Mouse (Mus musculus): ENCODE measurements around the gene Gm8890. TPM values are rescaled to one million over a fixed set of nuclear protein-coding genes. Genes with fewer than 3 reads are reported as not detected.
"Not testable (repeated sequence)": the region's sequence is repeated elsewhere in the genome, so short reads cannot be mapped to it uniquely, and the experiment has no call there.

Gene Gm8890
- polyA plus RNA-seq (2014; fragmentation: Nextera tagmentation; extraction: Ambion mirVana), result 0.54 TPM in 1 of 2 replicates, not detected in the other

DNA sequence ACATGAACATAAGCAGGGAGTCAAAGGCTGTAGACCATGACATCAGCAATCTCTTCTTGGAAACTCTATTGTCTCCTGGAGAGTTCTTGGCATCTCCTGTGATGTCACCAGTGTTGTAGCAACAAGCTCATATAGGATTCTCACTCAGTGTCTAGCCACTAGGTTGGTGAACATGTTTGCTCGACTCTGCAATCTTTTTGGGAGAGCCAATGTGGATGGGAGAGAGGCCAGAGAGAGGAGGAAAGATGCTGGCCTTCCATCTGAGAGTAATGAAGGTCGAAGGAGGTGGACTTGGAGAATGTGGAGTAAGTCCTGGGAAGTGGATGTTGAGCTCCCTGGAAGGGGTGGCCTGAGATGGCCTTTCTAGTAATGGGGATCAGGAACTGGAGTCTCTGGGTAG lies at the start of gene Gm8890:
Gene Gm8890, plus strand, starts transcription at position 301 of the 400 bp plus-strand sequence.
- no CpG with 5 or more reads among the region's 2 CpGs for WGBS
- not testable (repeated sequence) for H3K4me1 ChIP-seq (ENCODE audit: control insufficient read depth, insufficient read depth, low read length); DNase-seq (ENCODE audit: low spot score); H3K9ac ChIP-seq (ENCODE audit: low read depth, low read length); H3K27me3 ChIP-seq (replicated peaks; ENCODE audit: control insufficient read depth, insufficient read depth, low read length); H3K9me3 ChIP-seq (ENCODE audit: control insufficient read depth, low read length); ATAC-seq (ENCODE audit: low read depth); H3K36me3 ChIP-seq (ENCODE audit: control insufficient read depth, insufficient read depth, low read length); H3K4me2 ChIP-seq (ENCODE audit: low read depth, low read length); H3K27ac ChIP-seq (replicated peaks; ENCODE audit: low read depth, low read length); H3K4me3 ChIP-seq (ENCODE audit: low read depth, low read length)

- DNase-seq (ENCODE audit: low spot score); H3K9ac ChIP-seq (ENCODE audit: low read depth, low read length); H3K9me3 ChIP-seq (ENCODE audit: control insufficient read depth, low read length); H3K36me3 ChIP-seq (ENCODE audit: control insufficient read depth, insufficient read depth, low read length); ATAC-seq (ENCODE audit: low read depth); H3K4me1 ChIP-seq (ENCODE audit: control insufficient read depth, insufficient read depth, low read length); H3K27me3 ChIP-seq (replicated peaks; ENCODE audit: control insufficient read depth, insufficient read depth, low read length); H3K4me3 ChIP-seq (ENCODE audit: low read depth, low read length); H3K4me2 ChIP-seq (ENCODE audit: low read depth, low read length); H3K27ac ChIP-seq (replicated peaks; ENCODE audit: low read depth, low read length): not testable (repeated sequence)
- WGBS, result 91% methylated on average over 1 of the region's 1 CpGs
These were observed 388 bp downstream of the Gm8890 start for GRCm38 (mm10) chr5:11256221-11256620.

Other genes starting within 250 kb of the Gm8890 start
- gene Gm8879, start 128.4 kb upstream of the Gm8890 start, polyA plus RNA-seq (2014; fragmentation: Nextera tagmentation; extraction: Ambion mirVana), result 0.21 TPM in 1 of 2 replicates, not detected in the other
- not detected in 2 replicates for gene Gm5861, start 73.0 kb upstream of the Gm8890 start, polyA plus RNA-seq (2014; fragmentation: Nextera tagmentation; extraction: Ambion mirVana)
- gene Speer1, start 85.5 kb downstream of the Gm8890 start, polyA plus RNA-seq (2014; fragmentation: Nextera tagmentation; extraction: Ambion mirVana), result not detected in 2 replicates
- not detected in 2 replicates for gene Gm8897, start 160.4 kb downstream of the Gm8890 start, polyA plus RNA-seq (2014; fragmentation: Nextera tagmentation; extraction: Ambion mirVana)
- 0.40 TPM in 1 of 2 replicates, not detected in the other for gene Gm8906, start 246.7 kb downstream of the Gm8890 start, polyA plus RNA-seq (2014; fragmentation: Nextera tagmentation; extraction: Ambion mirVana)